Mouse (Mus musculus) liver, postnatal 0 days (tissue): ENCODE data around the gene Raph1. TPM values are rescaled to one million over a fixed set of nuclear protein-coding genes. Genes with fewer than 3 reads are reported as not detected.
A peak's percentile ranks its signal among the peaks of the same experiment; 100 is the strongest.

ENCODE experiments used
- ATAC-seq: fragments of 200-750 bp; cut with Nextera tagmentation; 2 replicates; pipeline ENCODE4 v1.8.0; 2017; ENCODE audit warnings: mild to moderate bottlenecking, moderate library complexity
- DNase-seq: peaks from one replicate; pipeline ENCODE4 v3.0.0-alpha.2; 2016
- H3K27ac ChIP-seq: fragments of 300-500 bp; sonication (generic); 2 replicates; pipeline ENCODE4 v1.5.1; 2014; ENCODE audit warnings: antibody characterized with exemption, moderate library complexity, mild to moderate bottlenecking, low read depth
- H3K27me3 ChIP-seq: fragments of 300-500 bp; sonication (generic); 2 replicates; pipeline ENCODE4 v1.6.1; 2014; ENCODE audit warnings: low read length, control low read depth, mixed read lengths; ENCODE audit not compliant: insufficient read depth
- H3K36me3 ChIP-seq: fragments of 300-500 bp; sonication (generic); replicated peaks from 2 replicates; pipeline ENCODE4 v1.6.1; 2014; ENCODE audit warnings: mild to moderate bottlenecking, control low read depth, low read length, moderate library complexity, mixed read lengths; ENCODE audit not compliant: insufficient read depth
- H3K4me1 ChIP-seq: fragments of 300-500 bp; sonication (generic); 2 replicates; pipeline ENCODE4 v1.6.1; 2014; ENCODE audit warnings: antibody characterized with exemption, mild to moderate bottlenecking, control low read depth; ENCODE audit not compliant: insufficient read depth
- H3K4me2 ChIP-seq: fragments of 300-500 bp; sonication (generic); 2 replicates; pipeline ENCODE4 v1.6.1; 2014; ENCODE audit warnings: low read depth, mild to moderate bottlenecking, low read length, moderate library complexity, mixed read lengths
- H3K4me3 ChIP-seq: fragments of 300-500 bp; sonication (generic); 2 replicates; pipeline ENCODE4 v1.5.1; 2014; ENCODE audit warnings: low read depth, low read length
- H3K9ac ChIP-seq: fragments of 300-500 bp; sonication (generic); replicated peaks from 2 replicates; pipeline ENCODE4 v1.6.1; 2014; ENCODE audit warnings: mild to moderate bottlenecking, moderate library complexity
- H3K9me3 ChIP-seq: fragments of 300-500 bp; sonication (generic); 2 replicates; pipeline ENCODE4 v1.6.1; 2016; ENCODE audit warnings: mild to moderate bottlenecking, control low read depth, low read length, mixed read lengths
- CTCF ChIP-seq: sonication (generic); IDR thresholded peaks from 2 replicates; pipeline ENCODE4 v1.5.1; 2016; ENCODE audit warnings: antibody characterized with exemption, low read depth
- EP300 ChIP-seq: IDR thresholded peaks from 2 replicates; pipeline ENCODE4 v1.6.1; 2016; ENCODE audit warnings: antibody characterized with exemption, low read depth, mild to moderate bottlenecking
- WGBS: fragments of 180-500 bp; shearing (Covaris S2); extraction: QIAGEN DNeasy Blood & Tissue Kit; methylation state at CpG from one replicate; pipeline ENCODE4 v1.1.7; 2014; ENCODE audit not compliant: insufficient replicate concordance; 5-methylcytosine and 5-hydroxymethylcytosine counted together
- polyA plus RNA-seq: library from polyadenylated mRNA; unstranded; fragments of >200 nt; fragmentation: Nextera tagmentation; extraction: Ambion mirVana; gene quantifications from 2 replicates; pipeline ENCODE4 v1.2.1, GENCODE M21; 2015

Gene Raph1
- polyA plus RNA-seq, 1 experiment from 2014 or later: 16.9 TPM

DNA sequence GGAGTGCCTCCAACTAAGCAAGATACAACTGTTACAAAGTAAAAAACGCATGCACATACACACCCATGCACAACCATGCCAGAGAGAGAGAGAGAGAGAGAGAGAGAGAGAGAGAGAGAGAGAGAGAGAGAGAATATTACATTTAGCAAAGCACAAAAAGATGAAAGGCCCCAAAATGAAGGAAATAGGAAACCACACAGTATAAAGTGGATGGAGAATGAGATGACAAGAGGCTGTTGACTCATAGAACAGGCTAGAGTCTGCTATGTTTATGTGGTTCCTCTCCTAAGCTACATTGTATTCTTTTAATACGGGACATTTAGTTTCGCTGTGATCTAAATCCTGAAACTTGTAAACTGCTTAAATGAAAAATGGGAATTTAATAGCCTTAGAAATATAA is 27.6 kb downstream of the Raph1 start:
- no peaks in the 10 kb centered on the region for H3K27me3 ChIP-seq
- no peak overlapping the region for H3K4me2 ChIP-seq
- H3K4me1 ChIP-seq: peaks cover 4% of the 10 kb centered on the region; the same call in 1 of the 2 replicates
- no peaks in the 10 kb centered on the region for H3K36me3 ChIP-seq
- ATAC-seq (no peak), DNase-seq (no peak)
- no peak overlapping the region for H3K9ac ChIP-seq
- TF ChIP-seq EP300 (no peak), CTCF (no peak)
- 76% methylated on average over 3 of the region's 3 CpGs for WGBS
- H3K27ac ChIP-seq: no peak overlapping the region
- H3K9me3 ChIP-seq: no peaks in the 10 kb centered on the region
- H3K4me3 ChIP-seq: no peak overlapping the region

DNA sequence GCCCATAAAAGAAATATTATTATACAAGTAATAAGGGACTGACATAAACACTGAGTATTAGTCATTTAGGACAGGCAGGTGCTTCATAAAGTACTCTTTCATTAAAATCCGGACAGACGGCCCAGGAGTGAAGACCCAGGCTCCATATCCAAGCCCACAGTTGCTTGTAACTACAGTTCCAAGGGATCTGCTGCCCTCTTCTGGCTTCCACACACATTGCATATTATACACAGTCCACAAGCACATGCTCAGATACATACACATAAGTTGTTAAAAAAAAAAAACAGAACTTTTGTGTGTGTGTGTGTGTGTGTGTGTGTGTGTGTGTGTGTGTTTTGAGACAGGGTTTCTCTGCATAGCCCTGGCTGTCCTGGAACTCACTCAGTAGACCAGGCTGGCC is 32.0 kb downstream of the Raph1 start:
- no peak for ATAC-seq
- Histone ChIP-seq H3K36me3 (peaks cover 22% of the 10 kb centered on the region), H3K27ac (no peak overlapping the region), H3K9ac (no peak overlapping the region), H3K4me3 (no peak overlapping the region), H3K9me3 (no peaks in the 10 kb centered on the region), H3K27me3 (no peaks in the 10 kb centered on the region), H3K4me2 (no peak overlapping the region), H3K4me1 (no peaks in the 10 kb centered on the region)
- TF ChIP-seq EP300 (no peak), CTCF (peak; percentile 56)
- 78% methylated on average over 2 of the region's 2 CpGs for WGBS
- peak; percentile 21 for DNase-seq

DNA sequence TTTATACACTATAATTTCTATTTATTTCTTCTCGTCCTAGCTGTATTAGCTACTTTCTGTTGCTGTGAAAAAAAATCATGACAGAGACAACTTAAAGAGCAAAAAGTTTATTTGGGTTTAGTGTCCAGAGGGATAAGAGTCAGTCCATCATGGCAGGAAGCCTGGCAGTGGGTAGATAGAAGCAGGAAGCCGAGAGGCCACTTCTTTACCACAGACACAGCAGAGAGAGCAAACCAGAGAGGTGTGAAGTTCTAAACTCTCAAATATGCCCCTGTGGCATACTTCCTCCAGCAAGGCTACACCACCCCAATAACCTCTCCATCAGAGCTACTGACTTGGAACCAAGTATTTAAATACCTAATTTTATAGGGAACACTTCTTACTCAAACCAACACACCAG is 36.3 kb downstream of the Raph1 start:
- Histone ChIP-seq H3K27me3 (no peaks in the 10 kb centered on the region), H3K9ac (no peak overlapping the region), H3K4me1 (no peaks in the 10 kb centered on the region), H3K4me2 (no peak overlapping the region), H3K27ac (no peak overlapping the region), H3K9me3 (no peaks in the 10 kb centered on the region), H3K4me3 (no peak overlapping the region), H3K36me3 (peaks cover 31% of the 10 kb centered on the region)
- TF ChIP-seq EP300 (no peak), CTCF (no peak)
- no peak for ATAC-seq
- WGBS: 40% methylated on average over 2 of the region's 2 CpGs
- no peak for DNase-seq

DNA sequence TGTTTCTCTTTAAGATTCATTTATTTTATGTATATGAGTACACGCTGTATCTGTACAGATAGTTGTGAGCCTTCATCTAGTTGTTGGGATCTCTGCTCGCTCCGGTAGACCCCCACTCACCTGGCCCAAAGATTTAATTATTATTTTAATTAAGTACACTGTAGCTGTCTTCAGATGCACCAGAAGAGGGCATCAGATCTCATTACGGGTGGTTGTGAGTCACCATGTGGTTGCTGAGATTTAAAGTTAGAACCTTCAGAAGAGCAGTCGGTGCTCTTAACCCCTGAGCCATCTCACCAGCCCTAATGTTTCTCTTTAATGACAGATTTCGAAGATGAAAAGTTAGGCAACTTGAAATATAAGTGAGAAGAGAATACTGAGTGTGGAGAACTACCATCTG is 36.8 kb downstream of the Raph1 start:
- Histone ChIP-seq H3K9ac (no peak overlapping the region), H3K27me3 (no peaks in the 10 kb centered on the region), H3K27ac (no peak overlapping the region), H3K4me2 (no peak overlapping the region), H3K36me3 (peaks cover 34% of the 10 kb centered on the region), H3K4me3 (no peak overlapping the region), H3K4me1 (no peaks in the 10 kb centered on the region), H3K9me3 (no peaks in the 10 kb centered on the region)
- no peak for ATAC-seq
- TF ChIP-seq CTCF (no peak), EP300 (no peak)
- DNase-seq: no peak
- WGBS: 78% methylated on average over 6 of the region's 6 CpGs

DNA sequence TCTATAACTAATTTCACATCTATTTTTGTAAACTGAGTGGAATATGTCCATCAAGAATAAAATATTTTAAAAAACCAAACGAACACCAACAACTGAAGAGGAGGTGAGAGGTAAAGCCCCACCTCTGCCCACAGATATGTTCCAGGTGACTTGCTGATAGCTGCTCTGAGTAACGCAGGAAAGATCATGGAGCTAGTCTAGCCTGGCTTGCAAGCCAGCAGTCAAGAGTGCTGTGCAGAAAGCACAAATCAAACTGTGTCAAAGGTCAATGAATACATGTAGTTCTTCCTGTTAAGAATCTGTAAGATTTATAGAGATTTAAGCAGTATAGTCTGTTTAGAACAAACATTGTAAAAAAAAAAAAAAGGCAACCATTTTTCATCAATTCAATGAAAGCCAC is 56.3 kb downstream of the Raph1 start:
- Histone ChIP-seq H3K9ac (no peak overlapping the region), H3K9me3 (no peaks in the 10 kb centered on the region), H3K4me2 (no peak overlapping the region), H3K36me3 (peaks cover 8% of the 10 kb centered on the region), H3K27me3 (no peaks in the 10 kb centered on the region), H3K27ac (no peak overlapping the region), H3K4me3 (no peak overlapping the region), H3K4me1 (no peaks in the 10 kb centered on the region)
- 59% methylated on average over 2 of the region's 2 CpGs for WGBS
- ATAC-seq: no peak
- TF ChIP-seq EP300 (no peak), CTCF (no peak)
- no peak for DNase-seq

DNA sequence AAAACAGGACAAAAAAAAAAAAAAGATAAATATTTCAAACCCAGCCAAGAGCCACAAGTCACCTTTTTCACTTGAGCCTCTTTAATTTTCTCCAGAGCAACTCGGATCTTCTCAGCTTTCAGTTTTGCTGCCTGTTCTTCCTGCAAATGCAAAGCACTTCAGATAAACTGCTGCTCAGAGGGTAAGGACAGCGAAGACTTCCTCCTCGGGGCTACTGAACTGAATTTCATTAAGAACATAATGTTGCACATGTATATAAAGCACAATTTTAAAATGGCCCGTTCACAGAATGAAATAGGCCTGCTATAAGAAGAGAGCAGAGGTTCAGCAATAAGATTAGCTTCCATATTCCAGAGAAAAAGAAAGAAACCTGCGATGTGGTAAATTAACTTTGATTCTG is 63.4 kb downstream of the Raph1 start:
- Histone ChIP-seq H3K27me3 (no peaks in the 10 kb centered on the region), H3K9ac (no peak overlapping the region), H3K27ac (no peak overlapping the region), H3K9me3 (no peaks in the 10 kb centered on the region), H3K4me2 (no peak overlapping the region), H3K36me3 (peaks cover 28% of the 10 kb centered on the region), H3K4me1 (no peaks in the 10 kb centered on the region), H3K4me3 (no peak overlapping the region)
- no peak for TF ChIP-seq CTCF
- no peak for TF ChIP-seq EP300
- 50% methylated on average over 5 of the region's 5 CpGs for WGBS
- DNase-seq (no peak), ATAC-seq (no peak)

DNA sequence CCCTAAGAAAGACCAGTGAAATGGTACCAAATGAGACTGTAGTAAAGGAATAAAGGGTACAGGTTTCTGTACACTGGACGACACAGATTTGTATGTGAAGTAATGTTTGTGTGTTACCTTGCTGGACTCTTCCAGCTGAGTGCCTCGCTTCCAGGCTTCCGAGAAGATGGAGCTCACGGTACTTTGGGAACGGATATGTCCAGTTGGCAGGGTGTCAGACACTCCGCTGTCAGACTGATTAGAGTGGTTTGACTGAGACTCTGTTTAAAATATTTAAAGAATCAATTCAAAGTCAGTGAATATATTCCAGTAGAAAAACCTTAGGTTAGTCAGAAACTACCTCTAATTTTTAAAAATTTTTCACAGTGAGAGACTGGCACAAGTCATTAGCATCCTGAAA is 73.5 kb downstream of the Raph1 start:
- 73% methylated on average over 6 of the region's 6 CpGs for whole genome bisulfite sequencing
- Histone ChIP-seq H3K4me3 (no peak overlapping the region), H3K9me3 (no peaks in the 10 kb centered on the region), H3K9ac (no peak overlapping the region), H3K36me3 (peaks cover 53% of the 10 kb centered on the region), H3K4me2 (no peak overlapping the region), H3K27me3 (no peaks in the 10 kb centered on the region), H3K4me1 (0 out of 2 replicates have a peak, but pooled peaks cover 2% of the 10 kb centered on the region), H3K27ac (no peak overlapping the region)
- DNase-seq (no peak), ATAC-seq (no peak)
- TF ChIP-seq CTCF: no peak
- TF ChIP-seq EP300: no peak
